Mouse (Mus musculus) thymus, adult 2 months (tissue): ENCODE results near the gene Esm1. TPM values are rescaled to one million over a fixed set of nuclear protein-coding genes. Genes with fewer than 3 reads are reported as not detected.

Experiments
- DNase-seq: peaks from one replicate; pipeline ENCODE4 v3.0.0; 2021
- H3K27ac ChIP-seq: fragments of 200-500 bp; 2 replicates; pipeline ENCODE4 v1.5.1; 2012; ENCODE audit warnings: low read length, control low read depth; ENCODE audit not compliant: control insufficient read depth, insufficient read depth
- H3K27me3 ChIP-seq: fragments of 200-500 bp; 2 replicates; pipeline ENCODE4 v1.6.1; 2012; ENCODE audit warnings: mild to moderate bottlenecking, low read length, moderate library complexity, mixed read lengths; ENCODE audit not compliant: control insufficient read depth, insufficient read depth
- H3K36me3 ChIP-seq: fragments of 200-500 bp; 2 replicates; pipeline ENCODE4 v1.6.1; 2012; ENCODE audit warnings: mild to moderate bottlenecking, low read length, moderate library complexity; ENCODE audit not compliant: control insufficient read depth, insufficient read depth
- H3K4me1 ChIP-seq: fragments of 200-500 bp; replicated peaks from 2 replicates; pipeline ENCODE4 v1.6.1; 2012; ENCODE audit warnings: low read length; ENCODE audit not compliant: control insufficient read depth, insufficient read depth
- H3K4me3 ChIP-seq: fragments of 200-500 bp; 2 replicates; pipeline ENCODE4 v1.5.1; 2012; ENCODE audit warnings: mild to moderate bottlenecking, low read length, control low read depth, moderate library complexity; ENCODE audit not compliant: control insufficient read depth, insufficient read depth
- CTCF ChIP-seq: fragments of 200-500 bp; IDR thresholded peaks from 2 replicates; pipeline ENCODE4 v1.5.1; 2012; ENCODE audit warnings: mild to moderate bottlenecking, control low read depth, low read length, moderate library complexity, borderline replicate concordance; ENCODE audit not compliant: control insufficient read depth, poor library complexity, insufficient read depth; ENCODE audit errors: extremely low read depth
- POLR2A ChIP-seq: fragments of 200-500 bp; IDR thresholded peaks from 2 replicates; pipeline ENCODE4 v1.6.1; 2012; ENCODE audit warnings: mild to moderate bottlenecking, low read length, control low read depth, moderate library complexity; ENCODE audit not compliant: control insufficient read depth, poor library complexity, insufficient read depth; ENCODE audit errors: extremely low read depth
- WGBS: fragments of 180-500 bp; shearing (Covaris S2); methylation state at CpG from one replicate; pipeline ENCODE4 v1.1.7; 2018; 5-methylcytosine and 5-hydroxymethylcytosine counted together
- polyA plus RNA-seq: library from polyadenylated mRNA; depleted of rRNA; stranded (reverse); fragments of >200 nt; gene quantifications from 2 replicates; pipeline ENCODE4 v1.2.3, GENCODE M21; 2012

Gene Esm1
- polyA plus RNA-seq, 1 experiment, result 0.58 TPM

- no peak for DNase-seq
- TF ChIP-seq POLR2A, result no peak
- no peak for TF ChIP-seq CTCF
- WGBS, result 91% methylated on average over 13 of the region's 13 CpGs
- H3K27ac ChIP-seq, result no peak overlapping the region
- no peak overlapping the region for H3K4me3 ChIP-seq
- H3K27me3 ChIP-seq, result no peaks in the 10 kb centered on the region
- H3K4me1 ChIP-seq, result peaks cover 15% of the 10 kb centered on the region
- no peaks in the 10 kb centered on the region for H3K36me3 ChIP-seq
Observed at GRCm38 (mm10) chr13:113196808-113197674, 12.4 kb upstream of the Esm1 start.

DNA sequence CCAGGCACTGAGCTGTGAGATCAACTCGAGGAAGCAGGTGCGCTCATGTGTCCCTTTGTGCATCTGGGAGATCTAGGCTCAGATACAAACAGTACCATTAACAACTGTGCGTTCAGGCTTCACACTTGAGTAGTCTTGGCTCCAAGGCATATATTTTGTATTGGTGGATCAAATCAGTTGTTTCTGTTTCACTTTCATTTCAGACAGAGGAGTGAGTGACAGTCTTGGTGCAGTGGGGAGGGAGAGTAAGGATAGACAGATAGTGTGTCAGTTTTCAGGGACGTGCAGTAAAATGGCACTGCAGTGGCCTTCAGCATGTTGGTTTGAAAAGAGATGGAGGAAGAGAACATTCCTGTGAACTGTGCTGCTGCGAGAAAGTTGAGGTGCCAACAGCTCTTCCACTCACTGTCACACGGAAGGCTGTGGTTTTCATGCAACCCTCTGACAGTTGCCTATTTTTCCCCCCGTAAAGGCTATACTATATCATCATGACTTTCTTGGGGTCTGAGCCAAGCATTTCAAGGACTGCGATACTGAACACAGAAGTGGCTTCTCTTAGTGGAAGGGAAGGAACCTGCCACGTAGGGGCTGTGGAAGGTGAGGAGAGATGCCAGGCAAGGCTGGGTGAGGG is 11.5 kb upstream of the Esm1 start:
- Histone ChIP-seq H3K27me3 (no peaks in the 10 kb centered on the region), H3K4me1 (peaks cover 15% of the 10 kb centered on the region), H3K27ac (peak overlapping the region; percentile 63), H3K36me3 (no peaks in the 10 kb centered on the region), H3K4me3 (peak overlapping the region; percentile 14)
- DNase-seq, result peak; percentile 25
- 3% methylated on average over 9 of the region's 9 CpGs for WGBS
- TF ChIP-seq POLR2A (no peak), CTCF (no peak)

GRCm38 (mm10) chr13:113199331-113199730 is 10.1 kb upstream of the Esm1 start:
- no peaks in the 10 kb centered on the region for H3K27me3 ChIP-seq
- no peak for TF ChIP-seq POLR2A
- H3K27ac ChIP-seq, result no peak overlapping the region
- peaks cover 15% of the 10 kb centered on the region for H3K4me1 ChIP-seq
- H3K36me3 ChIP-seq, result no peaks in the 10 kb centered on the region
- DNase-seq, result no peak
- no peak overlapping the region for H3K4me3 ChIP-seq
- 69% methylated on average over 2 of the region's 3 CpGs for WGBS

DNA sequence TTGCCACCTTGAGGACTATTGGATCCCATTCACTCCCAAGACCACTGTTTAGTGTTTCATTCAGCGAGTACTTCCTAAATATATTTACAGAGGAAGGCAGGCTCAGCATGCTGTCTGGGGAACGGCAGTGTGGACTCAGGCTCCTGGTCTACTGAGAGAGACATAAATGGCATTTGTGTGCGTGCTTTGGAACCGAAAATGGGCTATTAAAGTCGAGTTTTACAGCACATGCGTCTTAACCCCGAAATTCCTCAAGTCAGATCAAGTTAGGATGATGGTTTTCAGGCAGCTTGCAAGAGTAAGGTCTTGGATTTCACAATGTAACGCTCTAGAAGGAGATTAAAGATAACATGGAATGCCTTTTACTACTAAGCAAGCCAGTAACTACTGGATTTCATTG is 8.7 kb upstream of the Esm1 start:
- 93% methylated on average over 8 of the region's 8 CpGs for WGBS
- peaks cover 15% of the 10 kb centered on the region for H3K4me1 ChIP-seq
- DNase-seq, result no peak

GRCm38 (mm10) chr13:113201631-113202030 is 7.8 kb upstream of the Esm1 start:
- DNase-seq, result no peak
- H3K27ac ChIP-seq, result no peak overlapping the region
- WGBS, result 93% methylated on average over 2 of the region's 2 CpGs

More for the DNA sequence above, 8.7 kb upstream of the Esm1 start:
- no peak overlapping the region for H3K27ac ChIP-seq
- no peak overlapping the region for H3K4me3 ChIP-seq
- no peaks in the 10 kb centered on the region for H3K27me3 ChIP-seq
- TF ChIP-seq CTCF (no peak), POLR2A (no peak)
- no peaks in the 10 kb centered on the region for H3K36me3 ChIP-seq

GRCm38 (mm10) chr13:113202184-113202583 is 7.3 kb upstream of the Esm1 start:
- TF ChIP-seq CTCF (no peak), POLR2A (no peak)
- no peaks in the 10 kb centered on the region for H3K36me3 ChIP-seq
- no peak overlapping the region for H3K27ac ChIP-seq
- H3K27me3 ChIP-seq, result no peaks in the 10 kb centered on the region
- WGBS, result 93% methylated on average over 4 of the region's 4 CpGs
- no peak for DNase-seq
- H3K4me1 ChIP-seq, result peaks cover 14% of the 10 kb centered on the region
- no peak overlapping the region for H3K4me3 ChIP-seq

More at GRCm38 (mm10) chr13:113201631-113202030, 7.8 kb upstream of the Esm1 start:
- H3K27me3 ChIP-seq, result no peaks in the 10 kb centered on the region
- no peak overlapping the region for H3K4me3 ChIP-seq
- TF ChIP-seq POLR2A (no peak), CTCF (no peak)
- peaks cover 15% of the 10 kb centered on the region for H3K4me1 ChIP-seq
- H3K36me3 ChIP-seq, result no peaks in the 10 kb centered on the region

DNA sequence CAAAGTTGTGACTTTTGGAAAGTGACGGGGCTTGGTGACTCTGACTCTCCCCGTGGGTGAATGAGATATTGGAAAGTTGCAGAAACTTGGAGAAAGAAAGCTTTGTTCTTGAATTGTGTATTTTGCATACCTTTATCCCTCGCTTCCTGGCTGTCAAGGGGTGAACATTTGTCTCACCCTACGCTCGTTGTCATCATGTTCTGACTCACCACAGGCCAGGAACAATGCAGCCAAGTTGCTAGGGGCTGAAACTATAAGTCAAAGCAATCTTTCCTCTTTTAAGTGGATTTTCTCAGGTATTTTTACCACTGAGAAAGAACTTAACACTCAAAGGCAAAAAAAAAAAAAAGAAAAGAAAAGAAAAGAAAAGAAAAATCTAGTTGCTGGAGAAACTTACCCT is 6.3 kb upstream of the Esm1 start:
- peaks cover 6% of the 10 kb centered on the region for H3K4me1 ChIP-seq
- 83% methylated on average over 5 of the region's 5 CpGs for WGBS
- DNase-seq, result no peak
- TF ChIP-seq CTCF (no peak), POLR2A (no peak)
- H3K27ac ChIP-seq, result no peak overlapping the region
- no peak overlapping the region for H3K4me3 ChIP-seq
- H3K36me3 ChIP-seq, result no peaks in the 10 kb centered on the region
- no peaks in the 10 kb centered on the region for H3K27me3 ChIP-seq
